Mouse (Mus musculus) lung, adult 2 months (tissue): ENCODE measurements around the gene Tmem82.

ENCODE experiments used
- CTCF ChIP-seq: fragments of 200-500 bp; IDR thresholded peaks from 2 replicates; pipeline ENCODE4 v1.5.1; 2011; ENCODE audit warnings: mild to moderate bottlenecking, low read length, control low read depth; ENCODE audit not compliant: insufficient read depth
- POLR2A ChIP-seq: fragments of 200-500 bp; IDR thresholded peaks from 2 replicates; pipeline ENCODE4 v1.6.1; 2011; ENCODE audit warnings: low read depth, mild to moderate bottlenecking, control low read depth, low read length, borderline replicate concordance; ENCODE audit errors: extremely low read depth

DNA sequence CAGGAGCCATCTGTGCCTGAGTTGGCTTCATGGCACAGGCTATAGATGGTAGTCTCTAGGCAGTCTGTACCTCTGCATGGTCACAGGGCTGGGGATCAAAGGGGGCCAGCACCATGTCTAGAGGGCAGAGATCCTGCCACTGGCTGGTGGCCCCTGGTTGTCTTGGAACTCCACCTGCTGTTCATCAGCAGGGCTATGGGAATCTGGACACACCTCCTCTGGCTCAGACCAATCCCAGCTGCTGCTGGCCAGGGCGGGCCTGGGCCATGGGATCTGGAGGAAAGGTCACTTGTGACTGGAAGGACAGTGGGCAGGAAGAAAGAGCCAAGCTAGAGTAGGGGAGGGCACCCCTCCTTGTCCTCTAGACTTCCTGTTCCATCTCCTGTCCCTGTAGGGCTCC, 5.2 kb upstream of the Tmem82 start, which contains the start of gene Slc25a34:
- TF ChIP-seq CTCF (no peak), POLR2A (no peak)
